28 mouse cellular contexts compared by ENCODE assay signal in genomic region chr11:119799536-119799935, GRCm38 (mm10).
DNase-seq lines count a peak whose midpoint lies in the region; ATAC-seq lines count a peak whose summit lies in the region.
"Had no signal": no experiment of that assay in that cellular context is flagged by ENCODE, and none has a peak within 500 bp of the region (broad histone marks: within the 10 kb centered on the region; RNA-seq: fewer than 3 reads in every experiment).

No protein-coding gene starts in this region.

- 41% methylated on average over 2 of the region's 2 CpGs for WGBS in embryonic facial prominence, embryonic 13.5 days
- WGBS in embryonic facial prominence, embryonic 10.5 days: 51% methylated on average over 2 of the region's 2 CpGs
- WGBS in limb, embryonic 13.5 days: 10% methylated on average over 2 of the region's 2 CpGs
- 65% methylated on average over 2 of the region's 2 CpGs for WGBS in heart, embryonic 11.5 days (ENCODE audit: insufficient replicate concordance)

- no peaks in the 10 kb centered on the region for H3K27me3 ChIP-seq in embryonic facial prominence, embryonic 13.5 days
- no peaks in the 10 kb centered on the region for H3K27me3 ChIP-seq in embryonic facial prominence, embryonic 10.5 days (replicated peaks; ENCODE audit: low read depth, poor library complexity, severe bottlenecking)
- H3K27me3 ChIP-seq in limb, embryonic 13.5 days: no peaks in the 10 kb centered on the region
- H3K27me3 ChIP-seq in heart, embryonic 11.5 days (ENCODE audit: control insufficient read depth, insufficient read depth, low read length): no peaks in the 10 kb centered on the region
- H3K27me3 ChIP-seq: heart, embryonic 12.5 days; hindbrain, embryonic 13.5 days; midbrain, embryonic 15.5 days had no signal

- H3K4me2 ChIP-seq in embryonic facial prominence, embryonic 13.5 days: no peak overlapping the region
- H3K4me2 ChIP-seq in limb, embryonic 13.5 days (replicated peaks): 0 out of 2 replicates have a peak overlapping the region, but pooled peaks have one; percentile 0
- no peak overlapping the region for H3K4me2 ChIP-seq in heart, embryonic 11.5 days
- H3K4me2 ChIP-seq: heart, embryonic 12.5 days; hindbrain, embryonic 13.5 days; midbrain, embryonic 15.5 days had no signal

- no peak for ATAC-seq in embryonic facial prominence, embryonic 13.5 days (ENCODE audit: insufficient number of reproducible peaks, insufficient read depth, low FRiP score, low TSS enrichment, low read depth)
- ATAC-seq in granulocyte monocyte progenitor cell, adult 5-6 weeks (replicated peaks; ENCODE audit: poor library complexity, severe bottlenecking): peak; percentile 26; the same call in 1 of the 2 replicates
- no peak for ATAC-seq in limb, embryonic 13.5 days (ENCODE audit: low FRiP score, low read depth)
- ATAC-seq in heart, embryonic 11.5 days (replicated peaks; ENCODE audit: insufficient number of reproducible peaks, low FRiP score, low TSS enrichment): no peak
- ATAC-seq: forebrain, embryonic 16.5 days; intestine, postnatal 0 days; midbrain, embryonic 15.5 days had no signal

- no peak for DNase-seq in embryonic facial prominence, embryonic 10.5 days (ENCODE audit: low spot score)
- peak; percentile 33 for DNase-seq in R1 (ENCODE audit: low read depth, low spot score)
- no peak for DNase-seq in urinary bladder, adult 18-20 months (ENCODE audit: low spot score in 2 of 2)
- no peak for DNase-seq in spleen, postnatal 14 days (ENCODE audit: low spot score in 2 of 2)
- DNase-seq: adrenal gland, postnatal 10 days; cerebellum, adult 11-12 months; cerebellum, postnatal 10 days; gastrocnemius, postnatal 14 days; heart, adult 18-20 months; heart, postnatal 4 days; kidney, adult 9 months; kidney, postnatal 10 days; layer of hippocampus, adult 9-11 months; liver; lung, adult 2 months; lung, postnatal 14 days had no signal

- H3K36me3 ChIP-seq in embryonic facial prominence, embryonic 13.5 days: peaks cover 23% of the 10 kb centered on the region; the same call in 1 of the 2 replicates
- peaks cover 37% of the 10 kb centered on the region for H3K36me3 ChIP-seq in embryonic facial prominence, embryonic 10.5 days (replicated peaks)
- 0 out of 2 replicates have a peak, but pooled peaks cover 11% of the 10 kb centered on the region for H3K36me3 ChIP-seq in limb, embryonic 13.5 days
- no peaks in the 10 kb centered on the region for H3K36me3 ChIP-seq in heart, embryonic 11.5 days (ENCODE audit: control insufficient read depth, insufficient read depth, low read length)
- H3K36me3 ChIP-seq: midbrain, embryonic 15.5 days had no signal

- peak overlapping the region; percentile 57; the same call in 1 of the 2 replicates for H3K27ac ChIP-seq in embryonic facial prominence, embryonic 13.5 days
- no peak overlapping the region for H3K27ac ChIP-seq in embryonic facial prominence, embryonic 10.5 days (replicated peaks)
- peak overlapping the region; percentile 45; the same call in 1 of the 2 replicates for H3K27ac ChIP-seq in limb, embryonic 13.5 days
- H3K27ac ChIP-seq in heart, embryonic 11.5 days (ENCODE audit: low read depth, low read length): no peak overlapping the region
- H3K27ac ChIP-seq: forebrain, embryonic 10.5 days; hindbrain, embryonic 13.5 days; liver, embryonic 14.5 days; midbrain, embryonic 10.5 days; midbrain, embryonic 15.5 days had no signal

- H3K4me3 ChIP-seq in embryonic facial prominence, embryonic 13.5 days: no peak overlapping the region
- H3K4me3 ChIP-seq in embryonic facial prominence, embryonic 10.5 days: no peak overlapping the region
- no peak overlapping the region for H3K4me3 ChIP-seq in limb, embryonic 13.5 days
- no peak overlapping the region for H3K4me3 ChIP-seq in heart, embryonic 11.5 days (ENCODE audit: low read depth, low read length)
- H3K4me3 ChIP-seq: forebrain, embryonic 10.5 days; heart, embryonic 12.5 days; hindbrain, embryonic 13.5 days; midbrain, embryonic 10.5 days; midbrain, embryonic 15.5 days had no signal

- no peaks in the 10 kb centered on the region for H3K9me3 ChIP-seq in embryonic facial prominence, embryonic 13.5 days
- H3K9me3 ChIP-seq in embryonic facial prominence, embryonic 10.5 days: no peaks in the 10 kb centered on the region
- no peaks in the 10 kb centered on the region for H3K9me3 ChIP-seq in limb, embryonic 13.5 days
- H3K9me3 ChIP-seq in heart, embryonic 11.5 days (replicated peaks; ENCODE audit: control insufficient read depth, low read length): no peaks in the 10 kb centered on the region
- H3K9me3 ChIP-seq: forebrain, embryonic 10.5 days; heart, embryonic 12.5 days; hindbrain, embryonic 13.5 days; midbrain, embryonic 10.5 days; midbrain, embryonic 15.5 days had no signal

- H3K4me1 ChIP-seq in embryonic facial prominence, embryonic 13.5 days: peaks cover 40% of the 10 kb centered on the region
- H3K4me1 ChIP-seq in embryonic facial prominence, embryonic 10.5 days: peaks cover 27% of the 10 kb centered on the region
- peaks cover 42% of the 10 kb centered on the region for H3K4me1 ChIP-seq in limb, embryonic 13.5 days
- peaks cover 36% of the 10 kb centered on the region for H3K4me1 ChIP-seq in heart, embryonic 11.5 days (ENCODE audit: control insufficient read depth, insufficient read depth, low read length)

- H3K9ac ChIP-seq in embryonic facial prominence, embryonic 13.5 days: no peak overlapping the region
- H3K9ac ChIP-seq in limb, embryonic 13.5 days: no peak overlapping the region
- H3K9ac ChIP-seq in heart, embryonic 11.5 days (ENCODE audit: low read depth, low read length): no peak overlapping the region
- H3K9ac ChIP-seq: heart, embryonic 12.5 days; hindbrain, embryonic 13.5 days; liver, embryonic 14.5 days; midbrain, embryonic 15.5 days had no signal

Comparison
In these comparisons a context has a peak if more than half of its experiments do, and no peak if none do; other contexts are left out.
1. H3K27ac ChIP-seq: peak in embryonic facial prominence, embryonic 13.5 days (single experiment) and limb, embryonic 13.5 days (single experiment); none in embryonic facial prominence, embryonic 10.5 days (single experiment) and heart, embryonic 11.5 days (single experiment).